Mouse (Mus musculus): ENCODE results near the gene Sod2.
A peak's percentile ranks its signal among the peaks of the same experiment; 100 is the strongest.
"Not testable (repeated sequence)": the region's sequence is repeated elsewhere in the genome, so short reads cannot be mapped to it uniquely, and the experiment has no call there.

Sod2 gene

DNA sequence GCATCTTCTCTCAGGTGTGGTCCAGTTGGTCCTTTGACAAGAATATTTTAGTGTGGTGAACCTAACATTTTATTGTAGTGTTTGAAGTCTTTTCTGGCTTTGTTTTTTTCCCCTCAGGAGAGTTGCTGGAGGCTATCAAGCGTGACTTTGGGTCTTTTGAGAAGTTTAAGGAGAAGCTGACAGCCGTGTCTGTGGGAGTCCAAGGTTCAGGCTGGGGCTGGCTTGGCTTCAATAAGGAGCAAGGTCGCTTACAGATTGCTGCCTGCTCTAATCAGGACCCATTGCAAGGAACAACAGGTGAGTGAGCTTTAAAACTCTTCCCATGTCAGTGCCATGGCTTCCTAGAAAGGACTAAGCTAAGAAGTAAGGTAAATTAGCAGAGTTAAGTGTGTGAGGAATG, 6.7 kb downstream of the Sod2 start:
- DNase-seq: peak; percentile 67

DNA sequence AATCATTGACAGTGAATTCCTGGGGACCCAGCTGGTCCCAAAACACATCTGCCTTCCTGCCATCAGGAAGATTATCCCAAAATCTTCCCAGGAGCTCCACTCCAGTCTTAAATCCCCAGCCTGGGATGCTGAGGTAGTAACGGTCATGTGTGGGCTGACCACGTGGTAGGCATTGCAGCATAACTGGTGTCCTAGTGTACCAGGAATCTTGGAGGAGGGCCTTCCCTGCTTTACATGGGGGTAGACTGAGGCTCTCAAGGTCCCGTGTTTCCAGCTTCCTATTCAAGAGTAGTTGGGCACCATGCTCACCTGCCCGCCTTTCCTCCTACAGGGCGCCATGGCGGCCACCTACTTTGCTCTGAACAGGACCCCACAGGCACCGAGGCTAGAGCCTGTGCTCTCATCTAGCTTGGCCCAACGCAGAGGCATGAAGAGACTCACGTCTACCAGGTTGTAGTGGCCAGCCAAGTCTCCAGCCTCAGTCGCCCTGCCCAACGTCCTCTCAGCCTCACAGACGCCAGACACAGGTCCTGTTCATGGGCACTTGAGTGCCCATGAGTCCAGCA, 30.1 kb downstream of the Sod2 start:
- DNase-seq: not testable (repeated sequence)

DNA sequence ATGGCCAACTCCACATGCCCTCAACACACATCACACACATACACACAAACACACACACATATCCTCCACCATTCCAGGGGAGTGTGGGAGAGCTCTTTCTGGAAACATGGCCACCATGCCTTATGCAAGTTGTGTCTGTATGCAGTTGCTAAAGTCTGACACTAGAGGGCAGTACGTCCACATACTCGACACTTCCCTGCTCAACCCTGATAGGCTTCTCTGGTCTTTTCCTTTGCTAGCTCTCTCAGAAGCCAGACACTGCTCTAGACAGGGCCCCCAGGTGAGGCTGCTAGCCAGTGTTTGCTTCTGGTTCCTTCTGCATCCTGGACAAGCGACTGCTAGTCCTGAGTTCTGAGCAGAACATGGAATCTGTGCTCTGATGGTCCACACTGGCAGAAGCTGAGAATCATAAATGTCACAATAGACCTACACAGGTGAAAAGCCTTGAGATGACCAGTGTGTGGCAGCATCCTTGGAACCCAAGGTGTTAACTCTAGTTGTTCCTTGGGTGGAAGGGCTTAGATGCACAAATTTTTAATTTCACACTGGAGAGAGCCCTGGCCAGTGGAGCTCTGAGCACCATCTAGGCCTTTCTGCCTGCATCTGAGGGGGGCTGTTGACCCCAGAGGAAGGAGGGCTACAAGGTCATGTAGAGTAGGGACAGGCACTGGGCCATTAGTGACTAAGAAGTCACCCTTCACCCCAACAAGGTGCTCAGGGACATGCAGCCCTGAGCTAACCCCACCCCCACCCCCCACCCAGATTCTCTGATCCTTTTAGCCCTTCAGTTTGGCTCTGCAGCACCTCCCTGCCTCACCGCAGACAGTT, 37.4 kb downstream of the Sod2 start:
- DNase-seq: peak; percentile 40

DNA sequence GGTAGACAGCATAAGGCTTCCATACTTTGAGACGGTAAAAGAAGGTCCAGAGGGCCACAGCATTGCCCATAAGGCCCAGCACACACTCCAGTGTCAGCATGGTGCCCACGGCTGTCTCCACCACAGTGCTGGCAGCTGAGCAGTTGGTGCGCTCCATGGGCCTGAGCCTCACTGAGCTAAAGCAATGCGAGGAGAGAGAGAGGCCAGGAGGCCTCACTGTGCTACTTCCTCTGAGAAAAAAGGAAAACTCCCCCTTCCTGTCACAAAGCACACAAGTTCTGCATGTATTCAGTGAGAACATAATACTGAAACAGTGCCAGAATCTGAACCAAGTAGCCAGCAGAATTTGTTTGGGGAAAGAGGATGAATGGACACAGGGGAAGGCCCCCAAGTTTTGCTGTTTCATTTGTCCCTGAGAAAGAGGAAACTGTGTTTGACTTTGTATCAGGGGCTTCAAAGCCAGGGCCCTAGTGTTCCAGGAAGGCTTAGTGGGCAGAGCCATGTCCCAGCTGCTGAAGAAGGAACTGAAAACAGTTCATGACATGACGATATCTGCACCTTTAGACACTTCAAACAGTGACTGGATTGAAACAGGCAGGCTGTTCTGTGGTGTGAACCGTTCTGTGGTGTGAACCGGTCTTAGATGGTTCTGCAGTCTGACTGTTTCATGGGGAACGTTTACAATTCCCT, 45.6 kb downstream of the Sod2 start, which contains the start of gene Gpr31b:
Gene Gpr31b (minus strand): TSS at position 173 of the 690 bp plus-strand sequence.
- DNase-seq: not testable (repeated sequence)

DNA sequence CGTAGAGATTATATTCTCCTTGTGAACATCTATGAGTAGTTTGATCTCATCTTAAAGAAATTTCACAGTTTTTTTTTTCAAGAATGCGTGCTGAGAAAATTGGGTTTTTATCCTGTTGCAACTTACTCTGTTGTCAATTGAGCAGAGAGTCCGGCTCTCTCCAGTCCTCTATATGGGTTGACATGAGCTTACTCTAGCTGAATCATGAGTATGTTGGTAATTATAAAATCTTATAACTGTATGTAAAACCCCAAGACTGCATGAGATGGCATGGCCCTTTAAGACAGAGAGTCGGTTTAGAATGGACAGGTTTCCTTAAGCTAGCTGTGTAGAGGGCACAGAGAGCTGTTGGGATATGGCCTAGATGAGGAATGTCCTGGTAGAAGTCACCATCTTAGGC, 54.2 kb downstream of the Sod2 start, which contains the start of gene Tcp10b:
Gene Tcp10b (plus strand): TSS at position 301 of the 400 bp plus-strand sequence.
- DNase-seq: not testable (repeated sequence)

DNA sequence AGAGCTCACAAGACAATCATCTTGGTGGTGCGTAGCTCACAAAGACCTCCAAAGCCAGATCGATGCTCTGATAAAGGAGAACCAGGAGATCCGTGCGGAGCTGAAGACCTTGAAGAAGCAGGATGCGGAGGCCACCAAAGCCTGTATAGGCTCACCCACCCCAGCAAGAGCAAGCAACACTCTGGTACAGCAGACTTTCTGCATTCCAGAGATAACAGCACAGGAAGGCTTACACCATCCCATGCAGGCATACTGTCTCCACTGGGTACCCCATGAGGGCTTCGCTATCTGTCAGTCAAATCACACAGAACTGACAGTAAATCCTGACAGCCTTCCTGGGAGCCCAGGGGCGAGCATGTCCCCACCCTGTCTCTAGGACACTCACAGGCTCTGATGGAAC, 56.2 kb downstream of the Sod2 start:
- not testable (repeated sequence) for DNase-seq

DNA sequence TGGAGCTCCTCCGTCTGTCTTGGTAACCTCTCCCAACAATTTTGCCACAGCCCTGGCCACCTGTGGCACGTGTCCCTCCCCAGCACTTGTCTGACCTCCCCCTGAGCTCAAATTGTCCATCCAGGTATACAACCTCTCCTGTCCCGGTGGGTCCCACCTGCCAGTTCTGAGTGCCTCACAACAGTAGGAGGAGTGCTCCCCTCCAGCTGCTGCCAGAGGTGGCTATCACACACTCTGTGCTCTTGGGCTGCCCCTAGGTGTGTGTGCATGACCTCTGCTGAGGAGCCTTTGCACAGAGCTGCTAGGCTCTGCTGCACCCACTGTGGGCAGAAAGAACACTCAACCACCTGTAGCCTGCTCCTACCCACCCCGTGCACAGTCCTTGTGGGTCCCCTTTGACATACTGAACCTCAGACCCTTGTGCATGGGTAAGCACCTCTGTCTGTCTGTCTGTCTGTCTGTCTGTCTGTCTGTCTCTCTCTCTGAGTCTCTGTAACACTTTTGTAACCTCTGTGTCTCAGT, 61.3 kb downstream of the Sod2 start:
- not testable (repeated sequence) for DNase-seq

DNA sequence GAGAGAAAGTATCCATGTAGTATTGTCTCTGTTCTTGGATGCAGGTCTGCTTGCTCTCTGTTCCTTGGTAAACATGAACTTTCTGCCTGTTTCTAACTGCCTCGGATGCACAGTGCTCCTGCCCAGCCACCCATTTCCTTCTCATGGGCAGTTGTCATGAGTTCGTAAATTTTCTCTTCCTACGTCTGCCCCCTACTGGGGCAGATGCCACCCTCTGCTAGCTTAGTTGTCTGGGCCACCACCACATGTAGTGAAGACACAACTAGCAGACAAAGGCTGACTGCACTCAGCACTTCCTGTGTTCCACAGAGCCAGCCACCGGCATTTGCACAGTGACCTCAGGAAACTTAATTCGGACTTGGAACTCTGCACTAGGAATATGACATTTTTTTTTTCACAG, 62.6 kb downstream of the Sod2 start:
- DNase-seq: not testable (repeated sequence)
